Mouse (Mus musculus): ENCODE data around the gene Dixdc1.

The Dixdc1 gene

GRCm38 (mm10) chr9:50698418-50699409, 40.6 kb downstream of the Dixdc1 start:
- DNase-seq, result no peak

- DNase-seq, result peak; percentile 83
These were observed 41.6 kb downstream of the Dixdc1 start for GRCm38 (mm10) chr9:50697706-50698041.

- DNase-seq, result no peak
These were observed 42.2 kb downstream of the Dixdc1 start for GRCm38 (mm10) chr9:50696851-50697705.

- no peak for DNase-seq
These were observed 44.2 kb downstream of the Dixdc1 start for GRCm38 (mm10) chr9:50695153-50695552.

- peak; percentile 92 for DNase-seq
These were observed 45.7 kb downstream of the Dixdc1 start for GRCm38 (mm10) chr9:50693631-50694030.

GRCm38 (mm10) chr9:50692626-50693580, 46.4 kb downstream of the Dixdc1 start:
- DNase-seq, result peak; percentile 72

- DNase-seq, result no peak
These were observed 52.3 kb downstream of the Dixdc1 start for GRCm38 (mm10) chr9:50686866-50687652.

GRCm38 (mm10) chr9:50681727-50682126, 57.6 kb downstream of the Dixdc1 start:
- DNase-seq, result no peak

GRCm38 (mm10) chr9:50679406-50679805, 59.9 kb downstream of the Dixdc1 start:
- no peak for DNase-seq

GRCm38 (mm10) chr9:50674771-50675170, 64.5 kb downstream of the Dixdc1 start:
- no peak for DNase-seq

- DNase-seq, result peak; percentile 79
These were observed 68.6 kb downstream of the Dixdc1 start for GRCm38 (mm10) chr9:50670690-50671089.

- DNase-seq, result no peak
These were observed 71.5 kb downstream of the Dixdc1 start for GRCm38 (mm10) chr9:50667579-50668498.

GRCm38 (mm10) chr9:50666442-50666841, 72.9 kb downstream of the Dixdc1 start:
- no peak for DNase-seq

- no peak for DNase-seq
These were observed 74.5 kb downstream of the Dixdc1 start for GRCm38 (mm10) chr9:50664826-50665225.

GRCm38 (mm10) chr9:50660431-50660830, 78.9 kb downstream of the Dixdc1 start:
- DNase-seq, result peak; percentile 78

- peak; percentile 89 for DNase-seq
These were observed 79.7 kb downstream of the Dixdc1 start, which contains the start of gene Dlat for GRCm38 (mm10) chr9:50659392-50660217. Gene Dlat (minus strand): TSS chr9:50659780.

- DNase-seq, result peak; percentile 35
These were observed 80.4 kb downstream of the Dixdc1 start for GRCm38 (mm10) chr9:50658941-50659388.

GRCm38 (mm10) chr9:50658391-50658790, 80.9 kb downstream of the Dixdc1 start:
- DNase-seq, result no peak

GRCm38 (mm10) chr9:50650503-50650902, 88.8 kb downstream of the Dixdc1 start:
- DNase-seq, result no peak
